Mouse (Mus musculus) cerebellum, adult 8-10 months (tissue): ENCODE measurements around the gene Slc25a35.
"Not testable (repeated sequence)": the region's sequence is repeated elsewhere in the genome, so short reads cannot be mapped to it uniquely, and the experiment has no call there.

Experiments used
- DNase-seq: peaks from one replicate; pipeline ENCODE4 v3.0.0; 2022

Slc25a35 gene

DNA sequence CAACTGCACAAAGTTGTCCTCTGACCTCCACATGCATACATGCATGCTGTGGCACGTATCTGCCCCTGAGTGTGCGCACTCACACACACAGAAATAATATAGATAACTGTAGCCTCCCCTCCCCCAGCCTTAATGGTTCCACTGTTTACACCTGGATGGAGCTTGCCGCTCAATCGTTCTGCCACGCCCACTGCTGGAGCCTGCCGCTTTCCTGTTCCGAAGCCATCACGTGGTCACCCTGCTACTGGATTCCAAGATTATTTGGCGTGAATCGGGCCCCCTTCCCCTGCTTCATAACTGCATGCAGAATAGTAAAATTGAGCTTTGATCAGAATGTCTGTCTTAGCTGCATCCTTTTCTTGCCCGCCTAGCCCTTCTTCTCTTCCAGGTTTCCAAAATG is 5.8 kb upstream of the Slc25a35 start:
- DNase-seq, result not testable (repeated sequence)

DNA sequence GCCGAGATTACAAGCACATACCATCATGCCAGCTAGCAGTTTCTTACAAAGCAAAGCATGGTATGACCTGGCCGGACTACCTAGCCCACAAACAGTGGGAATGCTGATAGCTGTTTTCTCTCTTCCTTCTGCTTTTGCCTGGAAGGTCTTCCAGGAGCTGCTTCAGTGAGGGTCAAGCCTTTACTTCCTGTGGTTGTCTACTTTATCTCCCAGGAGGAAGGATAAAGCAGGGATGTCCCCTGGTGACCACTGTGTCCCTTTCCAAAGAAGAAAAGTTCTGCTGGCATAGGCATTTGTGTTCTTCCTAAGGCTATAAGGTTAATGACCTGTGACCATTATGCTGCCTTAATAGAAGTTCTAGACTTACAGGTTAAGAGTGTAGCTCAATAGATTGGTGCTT is 4.5 kb upstream of the Slc25a35 start:
- no peak for DNase-seq

- no peak for DNase-seq
Measured at GRCm38 (mm10) chr11:68965050-68965449, 2.9 kb upstream of the Slc25a35 start.

DNA sequence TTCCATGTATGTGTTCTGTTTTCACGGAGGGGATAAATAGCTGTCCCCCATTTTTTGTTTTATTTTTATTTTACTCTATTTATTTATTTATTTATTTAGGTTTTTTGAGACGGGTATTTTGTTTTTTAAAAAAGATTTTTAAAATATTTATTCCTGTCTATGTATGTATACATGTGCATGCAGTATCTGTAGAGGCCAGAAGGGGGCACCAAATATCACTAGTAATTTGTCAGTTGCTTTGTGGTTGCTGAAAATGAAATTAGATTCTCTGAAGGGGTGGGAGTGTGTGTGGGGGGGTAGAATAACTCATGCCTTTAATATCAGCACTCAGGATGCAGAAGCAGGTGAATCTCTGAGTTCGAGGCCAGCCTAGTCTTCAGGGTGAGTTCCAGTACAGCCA is 2.1 kb upstream of the Slc25a35 start:
- DNase-seq, result peak; percentile 72

DNA sequence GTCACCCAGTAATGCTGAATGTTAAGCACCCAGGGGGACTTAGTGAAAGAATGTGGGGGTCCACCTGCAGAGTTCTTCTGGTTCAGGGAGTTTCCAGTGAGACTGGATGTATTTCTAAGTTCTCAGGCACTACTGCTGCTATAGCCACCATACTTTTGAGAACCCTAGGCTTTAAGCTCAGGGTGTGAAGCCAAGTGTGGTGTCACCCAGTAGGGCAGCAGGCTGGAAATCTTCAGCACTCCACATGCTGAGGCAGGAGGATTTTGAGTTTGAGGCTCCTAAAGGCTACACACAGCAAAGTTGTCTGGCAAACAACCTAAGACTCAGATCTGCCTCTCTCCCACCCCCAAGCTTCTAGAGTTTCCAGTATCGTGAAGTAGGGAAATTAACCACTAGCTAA is 1.4 kb upstream of the Slc25a35 start:
- no peak for DNase-seq

DNA sequence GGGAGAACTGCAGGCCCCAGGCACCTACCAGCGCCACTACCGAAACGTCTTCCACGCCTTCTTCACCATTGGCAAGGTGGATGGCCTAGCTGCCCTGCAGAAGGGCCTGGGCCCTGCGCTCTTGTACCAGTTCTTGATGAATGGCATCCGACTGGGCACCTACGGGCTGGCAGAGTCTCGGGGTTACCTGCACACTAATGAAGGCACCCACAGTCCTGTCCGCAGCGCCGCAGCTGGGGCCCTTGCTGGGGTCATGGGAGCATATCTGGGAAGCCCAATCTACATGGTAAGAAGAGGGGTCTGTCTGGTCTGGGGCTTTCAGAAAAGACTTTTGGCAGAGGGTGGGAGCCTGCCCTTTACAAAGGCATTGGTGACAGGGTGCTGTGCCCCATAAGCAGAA is 821 bp downstream of the Slc25a35 start:
- no peak for DNase-seq

- no peak for DNase-seq
Measured at GRCm38 (mm10) chr11:68970232-68970631, 2.3 kb downstream of the Slc25a35 start.

GRCm38 (mm10) chr11:68973250-68974058 is 5.5 kb downstream of the Slc25a35 start:
- peak; percentile 81 for DNase-seq

DNA sequence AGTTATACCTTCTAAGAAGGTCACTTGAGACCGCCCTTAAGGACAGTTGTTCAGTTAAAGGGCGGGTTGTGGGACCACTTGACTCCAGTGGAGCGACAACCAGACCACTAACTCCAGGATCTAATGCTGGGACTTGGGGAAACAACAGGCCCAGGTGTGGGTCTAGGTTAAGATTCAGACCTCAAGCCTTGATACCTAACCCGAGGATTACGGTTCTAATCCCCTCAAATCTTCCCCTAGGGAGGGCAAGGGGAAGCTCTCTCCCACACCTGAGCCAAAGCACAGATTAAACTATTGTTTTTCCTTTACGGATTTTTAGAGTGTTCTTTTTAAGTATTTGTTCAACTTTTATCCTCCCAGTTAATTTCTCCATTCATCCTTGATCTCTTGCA is 6.1 kb downstream of the Slc25a35 start:
- DNase-seq, result no peak

DNA sequence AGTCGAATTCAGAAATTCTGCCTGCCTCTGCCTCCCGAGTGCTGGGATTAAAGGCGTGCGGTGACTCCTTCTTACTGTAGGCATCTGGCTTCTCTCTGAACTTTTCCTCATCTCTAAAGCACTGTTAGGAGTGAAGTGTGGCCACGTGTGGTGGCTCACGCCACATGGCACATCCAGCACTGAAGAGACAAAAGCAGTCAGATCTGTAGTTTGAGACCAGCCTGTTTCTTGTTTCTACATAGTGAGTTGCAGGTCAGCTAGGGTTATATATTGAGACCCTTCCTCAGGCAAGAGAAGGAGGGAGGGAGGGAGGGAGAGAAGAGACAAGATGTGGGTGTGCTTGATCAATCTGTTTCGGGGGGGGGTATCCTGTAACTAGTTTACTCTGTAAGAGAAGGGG is 7.2 kb downstream of the Slc25a35 start, which contains the start of gene Rangrf:
Gene Rangrf (minus strand): TSS at position 101 of the 400 bp plus-strand sequence.
- no peak for DNase-seq

GRCm38 (mm10) chr11:68975601-68976000 is 7.7 kb downstream of the Slc25a35 start:
- DNase-seq, result no peak

GRCm38 (mm10) chr11:68979320-68979733 is 11.4 kb downstream of the Slc25a35 start:
- DNase-seq, result no peak

- no peak for DNase-seq
Measured at GRCm38 (mm10) chr11:68980919-68981318, 13.0 kb downstream of the Slc25a35 start.

- DNase-seq, result peak; percentile 70
Measured at GRCm38 (mm10) chr11:68982639-68983369, 14.9 kb downstream of the Slc25a35 start.

DNA sequence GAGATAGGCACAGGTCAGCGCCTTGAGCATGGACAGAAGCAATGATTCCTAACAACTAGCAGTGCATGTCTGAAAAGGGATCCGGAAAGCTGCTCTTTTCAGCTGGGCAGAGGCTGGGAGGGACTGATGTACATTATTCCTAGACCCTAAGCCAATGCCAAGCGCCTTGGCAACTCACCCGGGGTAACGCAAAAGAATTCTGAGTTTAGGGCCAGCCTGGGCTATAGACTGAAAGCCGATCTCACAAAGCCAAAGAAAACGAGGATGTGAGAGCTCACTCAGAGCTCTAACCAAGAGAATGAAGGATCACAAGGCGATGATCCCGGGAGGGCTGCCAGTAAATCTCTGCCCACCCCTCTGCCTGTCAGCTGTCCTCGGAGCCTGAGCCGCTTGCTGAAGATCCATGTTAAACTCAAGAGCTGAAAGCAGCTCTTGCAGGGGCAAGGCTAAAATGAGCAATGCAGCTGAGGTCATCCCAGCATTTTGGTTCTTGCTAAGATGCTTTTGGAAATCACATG is 19.5 kb downstream of the Slc25a35 start:
- DNase-seq, result no peak

DNA sequence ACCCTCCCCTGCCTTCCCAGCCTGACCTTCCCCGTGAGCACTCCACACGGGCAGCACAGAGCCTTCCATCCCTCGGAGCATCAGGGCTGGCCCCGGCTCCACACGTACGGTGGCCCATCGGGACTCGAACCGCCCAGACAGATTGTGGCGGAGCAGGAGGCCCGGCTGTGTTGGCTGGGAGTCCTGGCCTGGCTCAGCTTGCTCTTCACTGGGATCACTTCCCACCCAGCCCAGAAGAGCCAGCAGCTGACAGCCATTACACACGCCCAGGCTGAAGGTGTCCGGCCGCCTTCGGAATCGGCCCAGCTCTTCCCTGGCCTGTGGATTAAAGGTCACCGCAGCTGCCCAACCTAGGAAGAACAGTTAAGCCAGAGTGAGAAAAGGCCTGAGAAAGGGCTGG is 20.4 kb downstream of the Slc25a35 start:
- peak; percentile 74 for DNase-seq

- peak; percentile 58 for DNase-seq
Measured at GRCm38 (mm10) chr11:68993122-68993521, 25.2 kb downstream of the Slc25a35 start.

GRCm38 (mm10) chr11:68994377-68994776 is 26.4 kb downstream of the Slc25a35 start:
- no peak for DNase-seq

GRCm38 (mm10) chr11:68997080-68997479 is 29.1 kb downstream of the Slc25a35 start:
- DNase-seq, result no peak

DNA sequence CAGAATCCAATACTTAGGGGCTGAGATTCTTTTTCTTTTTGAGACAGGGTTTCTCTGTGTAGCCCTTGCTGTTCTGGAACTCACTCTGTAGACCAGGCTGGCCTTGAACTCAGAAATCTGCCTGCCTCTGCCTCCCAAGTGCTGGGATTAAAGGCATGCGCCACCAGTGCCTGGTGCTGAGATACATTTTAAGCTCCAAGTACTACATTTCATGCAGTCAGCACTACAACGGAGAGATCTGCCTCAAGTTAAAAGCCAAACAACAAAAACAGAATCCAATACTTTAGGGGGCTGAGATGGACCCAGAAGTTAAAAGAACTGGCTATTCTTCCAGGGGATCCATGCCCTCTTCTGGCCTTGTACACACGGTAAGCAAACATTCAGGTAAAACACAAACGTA is 34.9 kb downstream of the Slc25a35 start:
- DNase-seq, result not testable (repeated sequence)

DNA sequence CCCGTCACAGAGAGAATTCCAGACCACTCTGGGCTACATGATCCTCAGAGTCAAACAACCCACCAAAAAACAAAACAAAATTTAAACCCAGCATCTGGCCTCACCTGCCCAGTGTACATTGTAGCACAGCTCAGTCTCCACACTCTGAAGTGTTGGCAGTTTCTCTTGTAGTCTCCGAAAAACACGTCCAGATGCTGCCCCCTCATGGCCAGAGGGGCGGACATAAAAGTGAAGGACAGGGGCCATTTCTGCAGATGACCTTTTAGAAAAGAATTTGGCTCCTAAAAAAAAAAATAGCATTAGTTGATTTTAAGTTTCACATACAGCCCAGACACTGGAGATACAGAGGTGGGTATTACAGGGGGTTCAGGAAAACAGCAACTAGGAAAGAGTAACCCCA is 35.7 kb downstream of the Slc25a35 start:
- no peak for DNase-seq

- no peak for DNase-seq
Measured at GRCm38 (mm10) chr11:69005193-69005592, 37.3 kb downstream of the Slc25a35 start.

GRCm38 (mm10) chr11:69006575-69006974 is 38.6 kb downstream of the Slc25a35 start:
- DNase-seq, result not testable (repeated sequence)
